Mouse (Mus musculus) embryo, embryonic 10.5 days (tissue): ENCODE results near the gene Cdk14.

ENCODE experiments used
- DNase-seq: peaks from one replicate; pipeline ENCODE4 v3.0.0-alpha.2; 2015; ENCODE audit warnings: low spot score

Gene Cdk14

DNA sequence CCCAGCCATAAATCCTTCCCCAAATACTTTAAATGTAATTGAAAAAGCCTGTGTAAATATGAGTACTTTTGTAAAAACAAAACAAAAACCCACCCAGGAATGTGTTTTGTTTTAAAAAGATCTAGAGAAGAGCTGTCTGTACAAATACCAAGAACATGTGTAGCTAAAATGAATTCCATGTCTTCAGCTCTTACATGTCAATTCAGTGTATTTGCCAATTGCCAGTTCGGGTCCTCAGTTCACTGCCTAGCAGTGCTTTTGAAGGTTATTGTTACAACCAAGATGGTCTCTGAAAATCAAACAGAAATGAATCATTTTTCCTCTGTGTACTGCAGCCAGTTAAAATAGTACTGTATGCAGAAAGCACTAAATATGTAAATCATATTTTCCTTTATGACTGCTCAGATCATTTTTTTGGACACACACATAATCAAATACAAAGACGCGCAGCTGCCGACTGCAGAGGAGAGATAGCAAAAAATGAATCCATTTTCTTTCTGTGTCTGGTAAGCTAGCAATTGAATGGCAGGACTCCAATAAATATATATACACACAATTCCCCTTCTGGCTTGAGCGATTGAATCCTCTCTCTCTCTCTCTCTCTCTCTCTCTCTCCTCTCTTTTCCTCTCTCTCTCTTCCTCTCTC, 526.8 kb downstream of the Cdk14 start:
- no peak for DNase-seq

DNA sequence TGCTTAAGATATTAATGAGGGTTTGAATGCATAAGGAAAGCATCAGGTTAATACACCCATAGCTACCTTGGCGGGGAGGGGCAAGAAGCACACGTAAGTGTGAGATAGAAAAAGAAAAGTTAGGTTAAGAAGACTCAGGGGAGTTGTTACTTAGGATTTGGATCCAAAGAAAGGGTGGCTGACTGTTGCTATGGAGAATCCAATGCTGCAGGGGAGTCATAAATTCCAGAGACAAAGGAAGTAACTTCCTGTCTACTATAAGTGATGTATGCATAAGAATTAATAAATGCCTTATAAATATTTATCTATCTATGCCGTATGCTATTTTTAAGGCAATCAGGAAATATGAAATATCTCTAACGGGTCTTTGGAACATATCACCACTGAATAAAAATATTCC, 527.4 kb downstream of the Cdk14 start:
- no peak for DNase-seq

DNA sequence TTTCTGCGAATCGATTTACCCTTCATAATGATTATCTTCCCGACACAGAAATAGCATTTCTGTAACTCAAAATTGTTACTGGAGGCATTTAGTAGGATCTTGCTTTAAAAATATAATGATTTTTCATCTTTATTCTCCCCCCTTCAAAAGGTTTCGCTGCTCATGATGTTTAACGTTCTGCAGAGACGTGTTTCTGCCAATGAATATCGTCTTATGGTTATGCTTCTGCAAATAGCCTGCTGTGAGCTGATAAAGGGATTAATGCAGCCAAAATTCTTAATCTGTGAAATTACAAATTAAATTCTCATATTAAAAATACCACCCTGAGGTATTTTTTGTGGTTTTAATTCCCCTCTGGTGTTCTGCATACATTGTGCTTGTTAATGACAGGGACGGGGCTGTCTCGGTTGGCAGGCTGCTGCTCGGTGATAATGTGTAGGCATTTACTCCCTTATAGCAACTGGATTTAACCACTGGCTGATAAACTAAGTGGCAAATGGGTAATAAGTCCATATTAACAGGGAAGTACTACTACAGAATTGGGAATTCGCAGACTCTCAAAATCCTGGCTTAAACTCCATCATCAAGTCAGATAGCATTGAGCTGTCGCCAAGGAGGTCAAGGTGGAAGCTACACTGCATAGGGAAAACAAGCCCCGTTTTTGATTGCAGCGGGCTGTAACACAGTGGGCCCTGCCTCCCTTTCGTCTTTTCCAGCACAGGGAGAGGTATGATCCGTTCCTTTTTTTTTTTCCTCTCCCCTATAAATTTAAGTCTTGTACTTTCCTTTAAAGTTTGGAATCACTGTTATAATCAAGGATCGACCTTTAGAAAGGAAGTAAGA, 528.0 kb downstream of the Cdk14 start:
- DNase-seq = no peak

DNA sequence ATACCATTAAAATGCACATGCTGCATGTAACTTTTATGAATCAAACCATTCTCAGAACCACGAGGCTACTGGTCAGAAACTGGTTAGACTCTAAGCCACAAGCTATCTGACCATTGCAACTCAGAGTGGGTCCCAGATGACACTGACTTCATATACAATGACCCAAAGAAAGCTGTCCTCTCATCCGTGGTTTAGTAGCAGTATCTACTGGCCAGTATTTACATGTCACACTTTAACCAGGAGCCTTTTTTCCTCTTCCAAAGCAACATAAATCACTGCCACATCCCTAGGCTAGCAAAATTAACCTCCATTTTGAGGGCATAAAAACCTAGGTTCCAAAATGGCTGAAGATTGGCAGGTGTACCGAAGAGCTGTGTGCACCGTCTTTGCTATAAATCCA, 533.0 kb downstream of the Cdk14 start:
- DNase-seq = no peak

DNA sequence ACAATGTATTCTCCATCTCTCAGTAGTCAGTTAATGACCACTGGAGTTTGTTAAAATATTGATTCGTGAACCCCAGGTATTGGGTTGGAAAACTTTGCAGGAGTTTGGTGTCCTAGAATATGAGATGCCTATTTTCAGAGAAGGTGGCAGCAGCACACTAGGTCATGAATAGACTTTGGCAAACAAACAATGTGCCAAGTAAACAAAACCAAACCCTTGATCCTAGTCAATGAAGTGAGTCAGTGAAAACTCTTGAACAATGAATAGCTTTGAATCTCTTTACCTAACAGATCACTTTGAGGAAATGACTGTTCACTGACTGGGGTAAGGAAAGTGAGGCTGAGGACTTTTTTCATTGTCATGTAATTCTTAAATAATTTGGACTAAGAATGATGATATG, 537.3 kb downstream of the Cdk14 start:
- DNase-seq = no peak

DNA sequence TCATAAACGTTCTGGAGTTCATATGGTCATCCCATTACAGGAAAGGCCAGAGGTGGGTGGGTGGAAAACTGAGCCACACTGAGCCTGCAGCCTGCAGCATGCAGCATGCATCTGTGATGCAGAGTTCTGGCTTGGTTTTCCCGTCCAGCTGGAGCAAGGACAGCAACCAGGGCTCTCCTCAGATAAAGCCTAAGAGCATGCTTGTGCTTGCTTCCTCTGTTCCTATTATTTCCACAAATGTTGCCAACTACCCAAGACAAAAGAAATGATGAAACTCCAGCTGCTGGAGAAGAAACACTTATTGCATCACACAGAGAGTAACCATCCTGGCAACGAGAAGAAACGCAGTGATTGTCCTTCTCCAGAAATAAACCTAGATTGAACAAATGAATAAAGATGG, 539.8 kb downstream of the Cdk14 start:
- DNase-seq = no peak

DNA sequence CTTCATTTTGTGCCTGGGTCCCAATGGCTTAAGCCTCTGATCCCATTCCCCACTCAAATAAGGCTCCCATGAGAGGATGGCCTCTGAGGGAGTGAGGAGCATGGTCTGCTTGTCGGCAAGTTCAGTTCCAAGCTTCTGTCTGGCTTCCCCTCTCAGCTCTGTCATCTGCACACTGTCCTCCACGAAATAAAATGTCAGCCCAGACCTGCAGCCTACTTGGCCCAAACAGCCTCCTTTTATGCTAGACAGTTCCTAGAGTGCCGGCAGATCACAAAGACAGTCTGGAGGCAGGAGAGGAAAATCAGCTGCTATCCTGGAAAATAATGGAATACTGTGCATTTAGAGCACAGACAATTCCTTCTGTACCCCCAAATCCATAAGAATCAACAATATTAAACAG, 541.2 kb downstream of the Cdk14 start:
- DNase-seq = no peak

DNA sequence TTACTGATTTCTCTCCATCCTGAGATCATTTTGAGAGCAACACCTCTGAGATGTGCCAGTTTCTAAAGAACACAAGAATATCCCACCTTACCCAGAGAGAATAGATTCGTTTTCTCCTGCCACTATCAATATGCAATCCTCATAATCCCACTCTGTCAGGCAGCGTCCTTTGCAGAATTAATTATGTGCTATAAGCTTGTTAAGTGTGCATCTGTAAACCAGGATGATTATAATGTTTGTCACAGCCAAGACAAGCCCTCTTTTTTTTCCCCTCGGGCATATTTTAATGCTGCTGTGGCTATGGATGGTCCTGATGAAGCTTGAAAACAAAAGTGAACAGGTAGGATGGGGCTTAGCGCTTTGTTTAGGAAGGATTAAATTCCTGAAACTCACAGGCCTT, 542.5 kb downstream of the Cdk14 start:
- no peak for DNase-seq

DNA sequence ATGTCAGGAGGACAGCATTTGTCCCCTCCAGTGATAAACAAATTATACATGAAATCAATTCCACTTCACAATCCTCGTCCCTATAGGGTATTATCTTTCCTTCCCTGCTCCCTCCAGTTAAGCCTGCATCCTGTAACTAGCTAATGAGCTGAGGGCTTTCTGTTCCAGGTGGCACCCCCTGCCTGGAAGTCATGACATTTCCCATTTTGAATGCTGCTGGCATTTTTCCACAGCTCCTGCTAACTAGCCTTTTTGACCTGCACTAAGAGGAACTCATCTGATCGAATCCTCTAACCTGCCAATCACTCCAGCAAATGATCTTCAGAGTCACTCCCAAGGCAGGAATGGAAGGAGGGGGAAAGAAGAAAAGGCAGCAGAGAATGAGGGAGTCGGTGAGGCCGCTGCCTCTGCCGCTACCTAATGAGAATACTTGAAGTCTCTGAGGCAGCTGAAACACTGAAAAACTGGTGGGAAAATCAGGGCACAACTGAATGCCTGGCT, 542.9 kb downstream of the Cdk14 start:
- DNase-seq = peak; percentile 63

DNA sequence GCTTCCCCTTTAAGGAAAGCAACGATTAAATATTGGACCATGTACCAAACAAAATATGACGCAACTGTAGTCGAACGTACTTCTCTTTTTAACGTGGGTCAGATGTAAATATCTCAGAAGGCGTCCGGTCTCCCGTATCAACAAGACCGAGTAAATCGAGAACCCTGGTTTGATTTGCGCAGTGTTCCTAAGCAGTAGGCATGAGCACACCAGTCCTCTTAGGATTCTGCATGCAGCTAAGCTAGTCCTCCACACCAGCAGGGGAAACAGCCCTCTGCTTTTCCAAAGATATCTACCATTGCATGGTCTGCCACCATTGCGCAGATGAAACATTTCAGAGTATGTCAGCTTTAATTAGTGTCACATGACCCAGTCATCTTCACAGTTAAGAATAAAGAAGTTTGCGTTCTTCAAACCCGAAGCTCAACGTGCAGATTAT, 543.4 kb downstream of the Cdk14 start:
- DNase-seq = no peak

DNA sequence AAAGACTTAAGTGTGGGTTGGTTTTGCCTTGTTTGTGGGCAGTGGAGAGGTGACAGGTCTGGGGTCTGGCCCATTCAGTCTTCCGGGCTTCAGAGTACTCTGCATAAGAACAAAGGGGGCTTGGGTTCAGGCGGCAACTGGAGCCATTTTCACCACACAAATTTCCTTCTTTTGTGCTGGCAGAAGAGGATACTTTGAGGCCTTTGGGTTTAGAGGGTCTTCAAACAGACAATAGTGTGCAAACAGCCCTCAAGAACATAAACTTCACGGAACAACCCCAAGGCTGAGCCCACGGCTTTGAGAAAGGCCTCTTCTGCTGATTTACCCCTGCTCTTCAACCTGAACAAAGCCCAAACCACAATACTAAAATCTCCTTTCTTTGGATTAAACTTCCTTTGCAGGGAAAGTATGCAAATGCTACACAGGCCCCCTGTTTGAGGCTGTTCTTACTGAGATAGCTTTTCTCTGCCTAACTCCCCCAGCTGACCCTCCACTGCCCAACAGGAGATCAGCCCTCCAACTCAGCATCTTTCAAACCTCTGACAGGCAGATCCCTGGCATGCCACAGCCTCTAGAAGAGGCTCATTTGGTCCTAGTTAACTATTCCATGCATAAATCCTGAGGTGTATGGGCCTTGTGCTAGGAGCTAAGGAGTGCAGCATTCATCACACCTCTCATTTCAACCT, 549.9 kb downstream of the Cdk14 start:
- DNase-seq = peak; percentile 54

DNA sequence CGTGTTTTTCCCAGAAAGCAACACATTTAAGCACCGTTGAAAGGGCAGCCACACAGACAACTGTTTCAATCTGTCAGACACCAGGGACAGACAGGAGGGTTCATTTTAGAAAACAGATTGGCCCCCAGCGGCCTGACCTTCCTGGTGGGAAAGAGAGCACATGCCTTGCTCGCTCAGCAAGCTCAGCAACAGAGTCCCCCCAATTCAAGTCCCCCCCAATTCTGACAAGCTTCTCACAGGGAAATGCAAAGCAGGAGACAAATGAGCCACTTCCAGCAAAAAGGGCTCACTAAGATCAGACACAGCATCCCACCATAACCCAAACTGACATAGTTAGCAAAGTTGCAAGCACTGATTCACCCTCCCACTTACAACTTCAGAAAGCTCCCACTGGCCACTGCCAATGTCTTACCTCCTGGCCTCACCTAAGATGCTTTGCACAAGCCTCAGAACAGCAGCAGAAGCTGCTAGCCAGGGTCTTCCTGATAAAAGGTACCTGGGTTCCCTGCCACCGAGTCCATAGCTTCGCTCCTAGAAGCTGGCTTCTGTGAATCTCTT, 551.5 kb downstream of the Cdk14 start:
- DNase-seq = peak; percentile 29

DNA sequence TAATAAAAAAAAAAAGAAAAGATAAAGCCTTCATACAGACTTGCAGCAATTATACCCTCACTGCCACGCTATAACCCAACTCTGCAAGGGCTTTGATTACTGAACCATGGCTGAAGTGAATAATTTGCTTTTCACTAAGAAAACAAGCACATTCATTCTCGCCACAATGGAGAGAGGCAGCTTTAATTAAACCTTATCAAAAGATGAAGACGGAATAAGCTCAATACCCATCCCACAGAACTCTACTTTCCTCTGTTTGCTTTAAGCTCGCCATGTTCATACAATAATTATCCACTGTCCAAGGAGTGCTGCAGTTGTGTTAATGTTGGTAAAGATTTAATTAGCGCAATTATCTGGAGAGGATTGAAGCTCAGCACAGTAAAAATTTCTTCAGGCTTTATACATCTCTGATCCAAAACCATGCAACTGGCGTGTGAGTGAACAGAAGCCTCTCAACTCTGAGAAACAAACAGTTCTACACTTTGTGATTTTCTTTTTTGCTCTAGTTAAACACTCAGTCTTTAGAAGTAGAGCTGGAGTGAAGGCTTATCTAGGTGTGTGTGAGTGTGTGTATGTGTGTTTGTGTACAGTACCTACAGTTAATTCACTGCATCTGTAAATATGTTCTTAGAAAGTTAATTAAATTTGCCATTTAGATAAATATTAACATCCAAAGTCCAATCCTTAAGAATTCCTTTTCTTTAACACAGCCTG, 552.1 kb downstream of the Cdk14 start:
- peak; percentile 41 for DNase-seq

DNA sequence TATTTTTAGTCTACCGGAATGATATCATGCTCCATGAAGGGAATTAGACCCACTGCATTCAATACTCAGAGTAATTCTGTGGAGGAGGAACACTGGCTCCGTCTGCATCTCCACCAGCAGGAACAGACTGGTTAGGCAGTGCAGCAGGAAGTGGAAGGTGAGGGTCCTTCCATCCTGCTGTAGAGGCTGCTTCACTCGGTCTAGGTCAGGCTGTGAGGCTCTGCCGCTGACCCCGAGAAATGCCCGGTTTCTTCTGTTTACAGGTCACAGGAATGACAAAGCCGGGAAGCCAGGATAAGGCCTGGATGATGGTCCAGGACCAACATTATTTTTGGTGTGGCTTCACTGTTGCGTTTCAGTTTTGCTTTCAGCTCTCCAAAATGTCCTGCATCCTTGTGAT, 553.2 kb downstream of the Cdk14 start:
- no peak for DNase-seq

DNA sequence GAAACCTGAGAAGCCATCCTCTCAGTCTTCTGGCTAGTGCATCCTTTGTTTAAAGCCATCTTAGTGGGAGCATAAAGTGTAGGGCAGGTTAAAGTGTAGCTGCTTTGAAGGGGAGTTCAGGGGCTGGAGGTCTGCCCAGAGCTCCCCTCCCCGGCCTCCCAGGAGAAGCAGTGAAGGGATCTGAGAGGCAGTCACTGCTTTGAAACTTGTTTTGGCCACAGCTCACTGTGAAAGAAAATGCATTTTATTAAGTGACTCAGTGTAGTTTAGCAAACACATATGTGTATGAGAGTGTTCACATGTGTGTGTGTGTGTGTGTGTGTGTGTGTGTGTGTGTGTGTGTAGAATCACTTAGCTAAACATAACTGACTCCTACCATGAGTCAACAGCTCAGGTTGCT, 554.0 kb downstream of the Cdk14 start:
- no peak for DNase-seq

DNA sequence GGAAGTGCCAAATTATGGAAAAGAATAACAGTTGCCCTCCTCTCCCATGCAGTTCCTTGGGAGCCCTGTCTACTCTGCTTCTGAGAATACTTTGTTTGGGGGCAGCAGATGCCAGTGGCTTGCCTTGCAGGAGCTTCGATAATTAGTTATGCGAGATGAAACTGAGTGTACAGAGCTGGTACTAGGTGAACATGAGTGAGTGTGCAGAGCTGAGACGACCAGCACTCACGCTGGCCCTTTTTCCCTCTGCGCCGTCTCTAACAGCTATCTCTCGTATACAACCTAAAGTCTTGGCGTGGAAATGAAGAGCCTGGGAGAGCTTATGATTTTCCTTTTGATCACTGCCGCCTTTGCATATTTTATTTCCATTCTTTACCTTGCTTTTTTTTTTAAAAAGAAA, 558.5 kb downstream of the Cdk14 start:
- DNase-seq = no peak

DNA sequence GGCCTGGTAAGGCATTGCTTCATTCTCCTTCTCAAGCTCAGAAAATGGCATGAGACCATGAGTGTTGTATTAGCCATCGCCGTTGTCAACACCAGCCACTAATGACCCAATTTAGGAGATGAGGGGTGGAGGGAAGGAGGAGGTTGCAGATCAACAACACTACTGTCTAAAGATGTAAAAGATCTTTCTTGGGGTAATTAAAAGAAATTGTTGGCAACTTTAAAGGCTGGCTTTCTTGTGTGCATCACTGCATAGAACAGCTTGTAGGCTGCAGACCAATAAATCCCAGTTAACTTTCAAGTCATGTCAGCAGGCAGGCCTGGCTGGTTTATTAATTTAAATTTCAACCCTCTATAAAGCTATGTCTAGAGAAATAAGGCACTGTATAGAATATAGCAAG, 559.0 kb downstream of the Cdk14 start:
- DNase-seq = no peak

DNA sequence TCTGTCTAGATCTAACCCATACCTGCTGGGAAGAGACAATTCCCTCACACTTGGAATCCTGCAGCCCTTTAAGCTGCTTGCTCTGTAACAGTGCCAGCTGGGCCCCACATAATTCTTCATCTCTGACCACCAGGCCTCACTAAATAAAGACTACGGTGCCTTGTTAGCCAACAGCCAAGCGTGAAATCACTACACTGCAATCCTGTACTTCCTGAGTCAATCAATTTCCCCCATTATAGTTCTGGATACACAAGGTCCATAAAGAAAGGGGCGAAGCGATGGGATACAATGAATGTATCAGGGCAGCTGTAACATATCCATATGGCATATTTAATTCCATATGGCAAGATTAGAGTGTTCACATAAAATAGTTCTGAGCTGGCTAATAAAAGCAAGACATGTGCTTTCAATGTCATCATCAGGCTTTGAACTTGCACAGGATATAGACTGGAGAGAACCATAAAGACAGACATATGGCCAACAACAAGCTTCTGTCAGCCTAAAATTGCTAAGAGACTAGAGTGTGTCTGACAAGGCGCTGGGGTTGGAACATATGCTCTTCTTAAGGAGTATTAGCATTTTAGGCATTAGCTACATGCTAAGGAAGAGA, 562.0 kb downstream of the Cdk14 start:
- peak; percentile 43 for DNase-seq

DNA sequence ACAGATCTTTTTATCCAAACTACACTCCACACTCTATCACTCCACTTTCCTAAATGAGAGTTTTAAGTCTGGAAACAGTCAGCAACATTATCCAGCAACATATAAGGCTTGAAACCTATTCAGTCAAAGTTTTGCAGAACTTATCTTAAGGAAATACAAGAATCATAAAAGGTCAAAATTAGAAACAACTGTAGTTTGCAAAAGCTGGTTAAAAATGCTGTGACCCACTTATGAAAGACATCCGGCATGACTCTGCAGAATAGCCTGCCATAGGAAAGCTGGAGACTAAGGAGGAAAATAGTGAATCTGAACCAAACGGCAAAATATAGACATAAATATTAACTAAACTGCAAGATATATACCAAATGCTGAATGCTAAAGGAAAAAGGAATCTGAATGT, 566.6 kb downstream of the Cdk14 start:
- DNase-seq = no peak

DNA sequence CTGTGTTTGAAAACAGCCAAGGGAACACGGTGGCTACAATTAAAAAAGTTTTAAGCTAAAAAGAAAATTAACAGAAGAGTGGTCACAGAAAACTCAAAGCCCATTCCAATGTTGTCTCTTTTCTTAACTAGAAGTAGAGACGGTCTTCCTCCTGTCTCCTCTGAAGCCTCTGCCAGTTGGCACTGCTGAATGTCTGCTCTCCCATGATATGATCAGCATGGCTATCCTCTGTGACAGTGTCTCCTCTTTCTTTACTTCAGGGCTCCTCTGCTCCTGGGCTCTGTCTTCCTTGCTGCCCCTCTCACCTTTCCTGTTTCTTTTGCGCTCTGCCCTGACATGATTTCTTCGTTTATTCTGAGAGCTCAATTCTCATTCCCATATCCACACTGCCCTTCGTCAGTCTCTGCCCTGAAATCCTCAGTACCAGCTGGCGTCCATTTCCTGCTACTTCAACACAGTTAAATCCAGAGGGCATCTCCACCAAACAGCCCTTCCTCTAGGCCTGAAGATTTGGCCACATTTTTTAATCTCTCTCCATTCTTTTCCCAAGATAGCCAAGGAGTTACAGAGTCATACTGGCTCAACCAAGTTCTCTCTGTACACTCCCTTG, 567.3 kb downstream of the Cdk14 start:
- DNase-seq = no peak
